ENCODE assay signal across 9 mouse cellular contexts in the genomic region with DNA sequence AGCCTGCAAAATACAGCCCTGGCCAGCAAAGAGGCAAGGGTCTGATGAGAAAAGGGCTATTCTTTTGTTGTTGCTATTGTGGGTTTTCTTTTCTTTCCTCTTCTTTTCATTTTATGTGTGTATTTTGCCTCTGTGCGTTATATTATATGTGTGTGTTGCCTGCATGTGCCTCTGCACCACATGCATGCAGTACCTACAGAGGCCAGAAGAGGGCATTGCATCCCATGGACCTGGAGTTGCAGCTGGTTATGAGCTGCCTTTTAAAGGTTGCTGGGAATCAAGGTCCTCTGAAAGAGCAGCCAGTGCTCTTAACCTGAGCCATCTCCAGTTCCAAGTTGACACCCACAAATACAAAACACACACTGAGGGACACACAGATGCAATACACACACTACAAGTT. TPM values are rescaled to one million over a fixed set of nuclear protein-coding genes. Genes with fewer than 3 reads are reported as not detected.
DNase-seq lines count a peak whose midpoint lies in the region; ATAC-seq and TF ChIP-seq lines count a peak whose summit lies in the region.
"Had no signal": no experiment of that assay in that cellular context is flagged by ENCODE, and none has a peak within 500 bp of the region (broad histone marks: within the 10 kb centered on the region; RNA-seq: fewer than 3 reads in every experiment).

No protein-coding gene starts in this region.

- H3K4me2 ChIP-seq in midbrain, postnatal 0 days (ENCODE audit: low read depth, low read length, poor library complexity, severe bottlenecking) = no peak overlapping the region
- no peak overlapping the region for H3K4me2 ChIP-seq in midbrain, embryonic 15.5 days
- H3K4me2 ChIP-seq in liver, postnatal 0 days (ENCODE audit: low read depth, low read length) = no peak overlapping the region
- H3K4me2 ChIP-seq: heart, embryonic 13.5 days had no signal

- no peaks in the 10 kb centered on the region for H3K9me3 ChIP-seq in midbrain, postnatal 0 days (ENCODE audit: low read length)
- no peaks in the 10 kb centered on the region for H3K9me3 ChIP-seq in midbrain, embryonic 15.5 days
- H3K9me3 ChIP-seq in liver, postnatal 0 days (ENCODE audit: low read length) = no peaks in the 10 kb centered on the region

- no peaks in the 10 kb centered on the region for H3K27me3 ChIP-seq in cerebellum, adult 2 months (ENCODE audit: control insufficient read depth, insufficient read depth, low read length)
- no peaks in the 10 kb centered on the region for H3K27me3 ChIP-seq in midbrain, postnatal 0 days (ENCODE audit: insufficient read depth, low read length)
- no peaks in the 10 kb centered on the region for H3K27me3 ChIP-seq in midbrain, embryonic 15.5 days (replicated peaks)
- no peaks in the 10 kb centered on the region for H3K27me3 ChIP-seq in liver, postnatal 0 days (ENCODE audit: insufficient read depth, low read length)
- H3K27me3 ChIP-seq: heart, embryonic 13.5 days had no signal

- 85% methylated on average over 1 of the region's 1 CpGs for WGBS in cerebellum, adult 2 months
- 94% methylated on average over 1 of the region's 1 CpGs for WGBS in midbrain, postnatal 0 days
- 86% methylated on average over 1 of the region's 1 CpGs for WGBS in midbrain, embryonic 15.5 days
- 100% methylated on average over 1 of the region's 1 CpGs for WGBS in liver, postnatal 0 days (ENCODE audit: insufficient replicate concordance)

- TF ChIP-seq POLR2A in cerebellum, adult 2 months (IDR thresholded peaks at IDR 0.05; ENCODE audit: borderline replicate concordance, insufficient read depth, low read length) = no peak

- H3K4me1 ChIP-seq in cerebellum, adult 2 months (ENCODE audit: control insufficient read depth, insufficient read depth, low read length) = no peaks in the 10 kb centered on the region
- H3K4me1 ChIP-seq in midbrain, postnatal 0 days (ENCODE audit: insufficient read depth, low read length) = no peaks in the 10 kb centered on the region
- H3K4me1 ChIP-seq in midbrain, embryonic 15.5 days = no peaks in the 10 kb centered on the region
- no peaks in the 10 kb centered on the region for H3K4me1 ChIP-seq in liver, postnatal 0 days (ENCODE audit: insufficient read depth)

- TF ChIP-seq EP300 in liver, postnatal 0 days (IDR thresholded peaks at IDR 0.05; ENCODE audit: low read depth) = no peak

- no peak overlapping the region for H3K4me3 ChIP-seq in cerebellum, adult 2 months (replicated peaks; ENCODE audit: insufficient read depth, low read depth, low read length)
- H3K4me3 ChIP-seq in midbrain, postnatal 0 days (ENCODE audit: low read depth, low read length) = no peak overlapping the region
- no peak overlapping the region for H3K4me3 ChIP-seq in midbrain, embryonic 15.5 days
- H3K4me3 ChIP-seq in liver, postnatal 0 days (ENCODE audit: low read depth, low read length) = no peak overlapping the region
- H3K4me3 ChIP-seq: heart, embryonic 13.5 days had no signal

- no peaks in the 10 kb centered on the region for H3K36me3 ChIP-seq in midbrain, postnatal 0 days (ENCODE audit: insufficient read depth, low read length)
- H3K36me3 ChIP-seq in midbrain, embryonic 15.5 days (replicated peaks) = no peaks in the 10 kb centered on the region
- H3K36me3 ChIP-seq in liver, postnatal 0 days (replicated peaks; ENCODE audit: insufficient read depth, low read length) = no peaks in the 10 kb centered on the region

- H3K27ac ChIP-seq in cerebellum, adult 2 months (ENCODE audit: insufficient read depth, low read length) = no peak overlapping the region
- H3K27ac ChIP-seq in midbrain, postnatal 0 days (ENCODE audit: low read depth, low read length) = no peak overlapping the region
- H3K27ac ChIP-seq in midbrain, embryonic 15.5 days = no peak overlapping the region
- no peak overlapping the region for H3K27ac ChIP-seq in liver, postnatal 0 days (ENCODE audit: low read depth)
- H3K27ac ChIP-seq: heart, embryonic 13.5 days had no signal

- no peak overlapping the region for H3K9ac ChIP-seq in midbrain, postnatal 0 days (replicated peaks; ENCODE audit: low read length, poor library complexity, severe bottlenecking)
- H3K9ac ChIP-seq in midbrain, embryonic 15.5 days = no peak overlapping the region
- no peak overlapping the region for H3K9ac ChIP-seq in liver, postnatal 0 days (replicated peaks)
- H3K9ac ChIP-seq: heart, embryonic 13.5 days had no signal

- peak; percentile 51; the same call in 1 of the 2 replicates for TF ChIP-seq CTCF in cerebellum, adult 2 months (IDR thresholded peaks at IDR 0.05; ENCODE audit: borderline replicate concordance, insufficient read depth, low read depth, low read length)
- peak; percentile 70 for TF ChIP-seq CTCF in midbrain, postnatal 0 days (IDR thresholded peaks at IDR 0.05)
- TF ChIP-seq CTCF in liver, postnatal 0 days (IDR thresholded peaks at IDR 0.05; ENCODE audit: low read depth) = peak; percentile 82

- ATAC-seq in midbrain, postnatal 0 days (ENCODE audit: low FRiP score) = no peak
- ATAC-seq in midbrain, embryonic 15.5 days (replicated peaks) = no peak
- no peak for ATAC-seq in liver, postnatal 0 days

- DNase-seq in cerebellum, adult 2 months = no peak
- DNase-seq in cerebellum, adult 9-11 months = no peak
- no peak for DNase-seq in midbrain, postnatal 0 days (ENCODE audit: low spot score)
- DNase-seq in liver, postnatal 0 days = peak; percentile 63
- DNase-seq in thymus, postnatal 14 days = peak; percentile 61
- no peak for DNase-seq in cerebellum, adult 11 months
- no peak for DNase-seq in heart, adult 9 months (ENCODE audit: low spot score in 2 of 2)

RNA-seq across cellular contexts. Expression of a gene that starts 29.1 kb away (rescaled TPM):
- 10.5 and 10.7 TPM in 2 replicates for polyA plus RNA-seq in cerebellum, adult 2 months (2012; rRNA removed)
- total RNA-seq in midbrain, postnatal 0 days (2014; rRNA removed) = 49.8 and 73.3 TPM in 2 replicates
- polyA plus RNA-seq in midbrain, postnatal 0 days (2015; fragmentation: Nextera tagmentation; extraction: Ambion mirVana) = 26.2 and 33.8 TPM in 2 replicates
- polyA plus RNA-seq in midbrain, embryonic 15.5 days (2015; fragmentation: Nextera tagmentation; extraction: Ambion mirVana) = 45.2 and 46.4 TPM in 2 replicates
- polyA plus RNA-seq in liver, postnatal 0 days (2015; fragmentation: Nextera tagmentation; extraction: Ambion mirVana) = 6.4 and 6.5 TPM in 2 replicates

Comparison
In these comparisons a context has a peak if more than half of its experiments do, and no peak if none do; other contexts are left out.
1. DNase-seq: peak in liver, postnatal 0 days (single experiment) and thymus, postnatal 14 days (single experiment); none in cerebellum, adult 2 months (0 of 2), cerebellum, adult 9-11 months (single experiment), midbrain, postnatal 0 days (single experiment), cerebellum, adult 11 months (single experiment) and heart, adult 9 months (0 of 2).
2. Peak in every context shown above with its lines, with median percentiles within 50 percentile points of each other: CTCF ChIP-seq.